Mouse (Mus musculus) CH12.LX (cell line): ENCODE measurements at regions not wholly inside any gene's neighbourhood (a gene's known extent, or its start where the extent isn't known, plus 50 kb on each side); places are given as distances from the start of the nearest gene placed in this dataset.

Experiments
- CTCF ChIP-seq, 2 experiments: IDR thresholded peaks in 1 of 2; conservative IDR thresholded peaks in 1 of 2; 2 replicates each; pipeline ENCODE4 v1.5.1; 2011 to 2012; ENCODE audit warnings: low read depth in 2 of 2, low read length in 2 of 2, improper control_type of control experiment in 1 of 2, inconsistent platforms in 1 of 2, mild to moderate bottlenecking in 1 of 2, moderate library complexity in 1 of 2
- MEF2A ChIP-seq: IDR thresholded peaks from 2 replicates; pipeline ENCODE4 v1.6.1; 2014; ENCODE audit warnings: low read depth, mild to moderate bottlenecking, inconsistent platforms, low read length, improper control_type of control experiment, borderline replicate concordance
- MXI1 ChIP-seq: IDR thresholded peaks from 2 replicates; pipeline ENCODE4 v1.6.1; 2011; ENCODE audit warnings: mild to moderate bottlenecking, low read depth, low read length, improper control_type of control experiment
- POLR2A ChIP-seq: IDR thresholded peaks from 2 replicates; pipeline ENCODE4 v1.6.1; 2011; ENCODE audit warnings: low read depth, mild to moderate bottlenecking, improper control_type of control experiment, low read length
- RAD21 ChIP-seq: IDR thresholded peaks from 2 replicates; pipeline ENCODE4 v1.6.1; 2011; ENCODE audit warnings: low read depth, mild to moderate bottlenecking, low read length, improper control_type of control experiment, moderate library complexity
- ZKSCAN1 ChIP-seq: IDR thresholded peaks from 2 replicates; pipeline ENCODE4 v1.6.1; 2012; ENCODE audit warnings: low read depth, inconsistent platforms, low read length, improper control_type of control experiment, borderline replicate concordance
- ZNF384 ChIP-seq: IDR thresholded peaks from 2 replicates; pipeline ENCODE4 v1.6.1; 2012; ENCODE audit warnings: low read depth, low read length, improper control_type of control experiment, inconsistent platforms

GRCm38 (mm10) chr15:87876286-87876899, 332.3 kb downstream of the Fam19a5 start:
- TF ChIP-seq MEF2A: no peak
- TF ChIP-seq ZNF384: no peak
- no peak for TF ChIP-seq CTCF (conservative IDR thresholded peaks at IDR 0.05 in 1 of 2, IDR thresholded peaks at IDR 0.05 in 1 of 2; ENCODE audit: low read depth in 2 of 2, low read length in 2 of 2)
- TF ChIP-seq ZKSCAN1: no peak
- no peak for TF ChIP-seq POLR2A
- TF ChIP-seq MXI1: no peak
- no peak for TF ChIP-seq RAD21
